Mouse (Mus musculus) hindbrain, embryonic 13.5 days (tissue): Measurements from ENCODE around the gene Ubqln4. TPM values are rescaled to one million over a fixed set of nuclear protein-coding genes. Genes with fewer than 3 reads are reported as not detected.
"Not testable (repeated sequence)": the region's sequence is repeated elsewhere in the genome, so short reads cannot be mapped to it uniquely, and the experiment has no call there.

ENCODE experiments used
- ATAC-seq: fragments of 200-750 bp; cut with Nextera tagmentation; 2 replicates; pipeline ENCODE4 v1.8.0; 2017; ENCODE audit warnings: moderate TSS enrichment; ENCODE audit not compliant: low FRiP score
- H3K27ac ChIP-seq: fragments of 300-500 bp; sonication (generic); 2 replicates; pipeline ENCODE4 v1.5.1; 2015; ENCODE audit warnings: inconsistent platforms, mild to moderate bottlenecking, moderate library complexity
- H3K27me3 ChIP-seq: fragments of 300-500 bp; sonication (generic); 2 replicates; pipeline ENCODE4 v1.6.1; 2015; ENCODE audit warnings: mild to moderate bottlenecking, inconsistent platforms
- H3K36me3 ChIP-seq: fragments of 300-500 bp; sonication (generic); 2 replicates; pipeline ENCODE4 v1.6.1; 2015; ENCODE audit warnings: mild to moderate bottlenecking, inconsistent platforms
- H3K4me1 ChIP-seq: fragments of 300-500 bp; sonication (generic); replicated peaks from 2 replicates; pipeline ENCODE4 v1.6.1; 2015; ENCODE audit warnings: inconsistent platforms
- H3K4me2 ChIP-seq: fragments of 300-500 bp; sonication (generic); 2 replicates; pipeline ENCODE4 v1.6.1; 2015; ENCODE audit warnings: inconsistent platforms, mild to moderate bottlenecking, moderate library complexity
- H3K4me3 ChIP-seq: fragments of 300-500 bp; sonication (generic); 2 replicates; pipeline ENCODE4 v1.5.1; 2015; ENCODE audit warnings: mild to moderate bottlenecking, inconsistent platforms
- H3K9ac ChIP-seq: fragments of 300-500 bp; sonication (generic); 2 replicates; pipeline ENCODE4 v1.6.1; 2015; ENCODE audit warnings: mild to moderate bottlenecking, inconsistent platforms
- H3K9me3 ChIP-seq: fragments of 300-500 bp; sonication (generic); 2 replicates; pipeline ENCODE4 v1.6.1; 2016; ENCODE audit warnings: inconsistent platforms
- WGBS: fragments of 180-500 bp; shearing (Covaris S2); methylation state at CpG from one replicate; pipeline ENCODE4 v1.1.7; 2015; 5-methylcytosine and 5-hydroxymethylcytosine counted together
- polyA plus RNA-seq: library from polyadenylated mRNA; unstranded; fragments of >200 nt; fragmentation: Nextera tagmentation; extraction: Ambion mirVana; gene quantifications from 2 replicates; pipeline ENCODE4 v1.2.1, GENCODE M21; 2015

Gene Ubqln4
- polyA plus RNA-seq, 1 experiment from 2014 or later = 38.3 TPM

- H3K36me3 ChIP-seq = peaks cover 30% of the 10 kb centered on the region
- H3K27me3 ChIP-seq = no peaks in the 10 kb centered on the region
- peak overlapping the region; percentile 91 for H3K4me3 ChIP-seq
- peak; percentile 58 for ATAC-seq
- 55% methylated on average over 8 of the region's 8 CpGs for WGBS
- peak overlapping the region; percentile 96 for H3K4me2 ChIP-seq
- no peaks in the 10 kb centered on the region for H3K9me3 ChIP-seq
- H3K4me1 ChIP-seq = peaks cover 14% of the 10 kb centered on the region
- 0 out of 2 replicates have a peak overlapping the region, but pooled peaks have one; percentile 92 for H3K9ac ChIP-seq
- H3K27ac ChIP-seq = no peak overlapping the region
Observed at GRCm38 (mm10) chr3:88578498-88579424, 25.2 kb downstream of the Ubqln4 start.

GRCm38 (mm10) chr3:88579454-88580117 lies 26.0 kb downstream of the Ubqln4 start:
- Histone ChIP-seq H3K27me3 (no peaks in the 10 kb centered on the region), H3K4me3 (peak overlapping the region; percentile 91), H3K9me3 (no peaks in the 10 kb centered on the region), H3K36me3 (peaks cover 37% of the 10 kb centered on the region), H3K9ac (peak overlapping the region; percentile 92), H3K4me1 (peaks cover 14% of the 10 kb centered on the region), H3K4me2 (peak overlapping the region; percentile 96), H3K27ac (peak overlapping the region; percentile 78)
- under 1% methylated on average over 34 of the region's 34 CpGs for WGBS
- ATAC-seq = peak; percentile 86

- H3K9ac ChIP-seq = no peak overlapping the region
- H3K27me3 ChIP-seq = no peaks in the 10 kb centered on the region
- H3K27ac ChIP-seq = no peak overlapping the region
- ATAC-seq = no peak
- H3K4me1 ChIP-seq = peaks cover 5% of the 10 kb centered on the region
- H3K4me3 ChIP-seq = no peak overlapping the region
- no peak overlapping the region for H3K4me2 ChIP-seq
- WGBS = 97% methylated on average over 6 of the region's 6 CpGs
- no peaks in the 10 kb centered on the region for H3K9me3 ChIP-seq
- peaks cover 82% of the 10 kb centered on the region for H3K36me3 ChIP-seq
Observed at GRCm38 (mm10) chr3:88585769-88586168, 32.2 kb downstream of the Ubqln4 start.

GRCm38 (mm10) chr3:88586640-88587039 lies 33.1 kb downstream of the Ubqln4 start:
- Histone ChIP-seq H3K27ac (no peak overlapping the region), H3K36me3 (peaks cover 75% of the 10 kb centered on the region), H3K9me3 (no peaks in the 10 kb centered on the region), H3K4me2 (no peak overlapping the region), H3K4me1 (no peaks in the 10 kb centered on the region; the same call in 1 of the 2 replicates), H3K9ac (no peak overlapping the region), H3K4me3 (no peak overlapping the region), H3K27me3 (no peaks in the 10 kb centered on the region)
- 95% methylated on average over 5 of the region's 5 CpGs for WGBS
- ATAC-seq = no peak

GRCm38 (mm10) chr3:88590246-88590645 lies 36.7 kb downstream of the Ubqln4 start:
- H3K4me3 ChIP-seq = no peak overlapping the region; the same call in 1 of the 2 replicates
- H3K9me3 ChIP-seq = no peaks in the 10 kb centered on the region
- 33% methylated on average over 5 of the region's 5 CpGs for WGBS
- no peaks in the 10 kb centered on the region; the same call in 1 of the 2 replicates for H3K4me1 ChIP-seq
- ATAC-seq = no peak
- no peak overlapping the region for H3K4me2 ChIP-seq
- peaks cover 47% of the 10 kb centered on the region for H3K36me3 ChIP-seq
- H3K27ac ChIP-seq = no peak overlapping the region
- no peak overlapping the region for H3K9ac ChIP-seq
- no peaks in the 10 kb centered on the region for H3K27me3 ChIP-seq

- 65% methylated on average over 3 of the region's 3 CpGs for WGBS
- peak overlapping the region; percentile 35; the same call in 1 of the 2 replicates for H3K9ac ChIP-seq
Observed at GRCm38 (mm10) chr3:88591044-88591443, 37.5 kb downstream of the Ubqln4 start.

GRCm38 (mm10) chr3:88591950-88592731 lies 38.6 kb downstream of the Ubqln4 start:
- no peaks in the 10 kb centered on the region for H3K27me3 ChIP-seq

More at GRCm38 (mm10) chr3:88591044-88591443, 37.5 kb downstream of the Ubqln4 start:
- no peak overlapping the region for H3K4me3 ChIP-seq
- H3K27ac ChIP-seq = no peak overlapping the region
- H3K27me3 ChIP-seq = no peaks in the 10 kb centered on the region
- H3K36me3 ChIP-seq = peaks cover 40% of the 10 kb centered on the region
- ATAC-seq = no peak
- no peaks in the 10 kb centered on the region; the same call in 1 of the 2 replicates for H3K4me1 ChIP-seq
- no peak overlapping the region for H3K4me2 ChIP-seq
- no peaks in the 10 kb centered on the region for H3K9me3 ChIP-seq

GRCm38 (mm10) chr3:88592942-88593576 lies 39.5 kb downstream of the Ubqln4 start:
- no peak for ATAC-seq
- H3K27ac ChIP-seq = no peak overlapping the region

More at GRCm38 (mm10) chr3:88591950-88592731, 38.6 kb downstream of the Ubqln4 start:
- no peak overlapping the region for H3K4me3 ChIP-seq
- H3K4me1 ChIP-seq = no peaks in the 10 kb centered on the region; the same call in 1 of the 2 replicates
- no peak for ATAC-seq
- H3K36me3 ChIP-seq = peaks cover 30% of the 10 kb centered on the region
- WGBS = 35% methylated on average over 9 of the region's 9 CpGs
- peak overlapping the region; percentile 26; the same call in 1 of the 2 replicates for H3K9ac ChIP-seq
- H3K4me2 ChIP-seq = no peak overlapping the region
- H3K27ac ChIP-seq = no peak overlapping the region
- no peaks in the 10 kb centered on the region for H3K9me3 ChIP-seq

GRCm38 (mm10) chr3:88593893-88594580 lies 40.5 kb downstream of the Ubqln4 start:
- no peaks in the 10 kb centered on the region; the same call in 1 of the 2 replicates for H3K4me1 ChIP-seq
- H3K27ac ChIP-seq = no peak overlapping the region
- no peak for ATAC-seq
- 68% methylated on average over 10 of the region's 10 CpGs for WGBS
- no peaks in the 10 kb centered on the region for H3K9me3 ChIP-seq
- H3K4me2 ChIP-seq = no peak overlapping the region
- H3K27me3 ChIP-seq = no peaks in the 10 kb centered on the region
- peaks cover 12% of the 10 kb centered on the region; the same call in 1 of the 2 replicates for H3K36me3 ChIP-seq
- no peak overlapping the region for H3K4me3 ChIP-seq
- no peak overlapping the region for H3K9ac ChIP-seq

More at GRCm38 (mm10) chr3:88592942-88593576, 39.5 kb downstream of the Ubqln4 start:
- Histone ChIP-seq H3K4me2 (no peak overlapping the region), H3K9ac (0 out of 2 replicates have a peak overlapping the region, but pooled peaks have one; percentile 8), H3K36me3 (peaks cover 21% of the 10 kb centered on the region), H3K4me3 (no peak overlapping the region), H3K4me1 (no peaks in the 10 kb centered on the region; the same call in 1 of the 2 replicates), H3K9me3 (no peaks in the 10 kb centered on the region), H3K27me3 (no peaks in the 10 kb centered on the region)
- 75% methylated on average over 10 of the region's 10 CpGs for WGBS

GRCm38 (mm10) chr3:88596547-88596946 lies 43.0 kb downstream of the Ubqln4 start:
- H3K9ac ChIP-seq = not testable (repeated sequence)

GRCm38 (mm10) chr3:88602466-88602865 lies 48.9 kb downstream of the Ubqln4 start:
- no peaks in the 10 kb centered on the region for H3K36me3 ChIP-seq
- no peaks in the 10 kb centered on the region for H3K9me3 ChIP-seq
- no peak overlapping the region for H3K27ac ChIP-seq
- peaks cover 5% of the 10 kb centered on the region; the same call in 1 of the 2 replicates for H3K4me1 ChIP-seq
- H3K9ac ChIP-seq = no peak overlapping the region
- H3K27me3 ChIP-seq = no peaks in the 10 kb centered on the region
- H3K4me3 ChIP-seq = no peak overlapping the region
- WGBS = 72% methylated on average over 4 of the region's 4 CpGs
- no peak for ATAC-seq
- H3K4me2 ChIP-seq = no peak overlapping the region

More at GRCm38 (mm10) chr3:88596547-88596946, 43.0 kb downstream of the Ubqln4 start:
- WGBS = 77% methylated on average over 4 of the region's 4 CpGs
- not testable (repeated sequence) for H3K4me2 ChIP-seq, H3K9me3 ChIP-seq, H3K27ac ChIP-seq, H3K4me3 ChIP-seq, H3K36me3 ChIP-seq, H3K4me1 ChIP-seq, ATAC-seq, H3K27me3 ChIP-seq
